25 mouse cellular contexts compared by ENCODE assay signal in the genomic region with DNA sequence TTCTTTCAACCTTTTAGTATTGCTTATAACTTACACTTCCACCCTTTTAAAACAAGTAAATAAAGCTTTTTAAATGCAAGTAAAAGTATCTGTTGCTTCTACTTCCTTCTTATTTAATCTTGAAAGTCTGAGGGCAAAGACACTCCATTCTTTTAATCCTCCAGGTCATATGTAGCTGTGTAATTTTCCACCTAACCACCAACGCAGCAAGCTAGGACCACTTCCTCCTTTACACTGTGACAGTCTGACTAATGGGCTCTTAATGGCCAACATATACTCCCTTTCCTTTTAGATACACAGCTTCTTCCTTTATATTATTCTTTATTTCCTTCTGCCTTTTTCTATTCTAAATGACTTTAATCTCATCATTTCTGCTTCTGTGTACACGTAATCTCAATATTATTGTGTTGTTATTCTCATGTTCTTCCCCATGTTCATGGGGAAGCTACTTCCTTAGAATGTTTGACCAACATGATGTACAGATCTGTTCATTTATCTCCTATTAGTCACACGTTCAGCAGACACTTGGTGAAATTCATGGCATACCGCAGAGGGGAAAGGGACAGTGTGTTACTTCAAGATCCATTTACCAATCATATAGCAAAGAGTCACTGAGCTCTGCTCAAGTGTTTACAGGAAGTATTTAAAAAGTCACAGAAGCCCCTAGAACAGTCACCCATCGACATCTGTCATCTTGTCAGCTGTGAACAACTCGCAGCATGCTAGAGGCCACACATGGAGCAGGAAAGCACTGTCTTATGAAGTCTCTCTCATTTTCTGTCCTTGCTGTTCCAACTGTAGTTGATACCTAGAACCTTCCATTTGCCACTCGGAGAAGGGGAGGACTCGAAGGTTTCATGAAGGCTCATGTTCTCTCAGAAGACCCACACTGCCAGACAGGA.
DNase-seq lines count a peak whose midpoint lies in the region; ATAC-seq and TF ChIP-seq lines count a peak whose summit lies in the region.
"Had no signal": no experiment of that assay in that cellular context is flagged by ENCODE, and none has a peak within 500 bp of the region (broad histone marks: within the 10 kb centered on the region; RNA-seq: fewer than 3 reads in every experiment).

No protein-coding gene starts in this region.

- TF ChIP-seq POLR2A in thymus, adult 2 months (IDR thresholded peaks at IDR 0.05; ENCODE audit: control insufficient read depth, extremely low read depth, insufficient read depth, low read length, poor library complexity) = no peak

- H3K27ac ChIP-seq in lung, postnatal 0 days (ENCODE audit: low read length) = no peak overlapping the region
- H3K27ac ChIP-seq in thymus, adult 2 months (ENCODE audit: control insufficient read depth, insufficient read depth, low read length) = peak overlapping the region; percentile 64; the same call in 1 of the 2 replicates
- H3K27ac ChIP-seq in intestine, postnatal 0 days (ENCODE audit: low read depth, low read length) = no peak overlapping the region
- H3K27ac ChIP-seq: embryonic facial prominence, embryonic 15.5 days; heart, adult 2 months; heart, embryonic 15.5 days; hindbrain, embryonic 14.5 days; midbrain, embryonic 10.5 days; neural tube, embryonic 15.5 days had no signal

- 45% methylated on average over 8 of the region's 8 CpGs for WGBS in lung, postnatal 0 days
- WGBS in thymus, adult 2 months = 56% methylated on average over 8 of the region's 8 CpGs
- WGBS in intestine, postnatal 0 days = 65% methylated on average over 8 of the region's 8 CpGs

- no peak overlapping the region for H3K4me2 ChIP-seq in lung, postnatal 0 days (replicated peaks; ENCODE audit: low read depth, low read length)
- no peak overlapping the region for H3K4me2 ChIP-seq in intestine, postnatal 0 days (replicated peaks; ENCODE audit: low read depth)
- H3K4me2 ChIP-seq: embryonic facial prominence, embryonic 15.5 days; heart, embryonic 15.5 days; hindbrain, embryonic 14.5 days; neural tube, embryonic 15.5 days had no signal

- no peak for TF ChIP-seq CTCF in lung, postnatal 0 days (IDR thresholded peaks at IDR 0.05)
- TF ChIP-seq CTCF in thymus, adult 2 months (IDR thresholded peaks at IDR 0.05; ENCODE audit: borderline replicate concordance, control insufficient read depth, extremely low read depth, insufficient read depth, low read length, poor library complexity) = no peak
- TF ChIP-seq CTCF in intestine, postnatal 0 days (IDR thresholded peaks at IDR 0.05; ENCODE audit: low read depth) = no peak

- no peaks in the 10 kb centered on the region for H3K9me3 ChIP-seq in lung, postnatal 0 days (ENCODE audit: low read length)
- H3K9me3 ChIP-seq in intestine, postnatal 0 days (ENCODE audit: control insufficient read depth) = no peaks in the 10 kb centered on the region
- H3K9me3 ChIP-seq: embryonic facial prominence, embryonic 15.5 days; heart, embryonic 15.5 days; midbrain, embryonic 10.5 days; neural tube, embryonic 15.5 days had no signal

- TF ChIP-seq EP300 in lung, postnatal 0 days (IDR thresholded peaks at IDR 0.05) = no peak

- peak; percentile 16 for DNase-seq in lung, postnatal 25 days (ENCODE audit: low spot score)
- no peak for DNase-seq in lung, postnatal 0 days (ENCODE audit: low spot score)
- DNase-seq in thymus, adult 2 months = peak; percentile 44
- DNase-seq in thymus, postnatal 4 days = peak; percentile 43
- DNase-seq in cerebellum, adult 8-10 months = no peak
- DNase-seq in embryo, embryonic 10.5 days (ENCODE audit: low spot score) = no peak
- DNase-seq: adrenal gland, adult 8-10 months; cerebellum, adult 18-20 months; cerebellum, postnatal 25 days; gastrocnemius, postnatal 25 days; heart, adult 2 months; heart, postnatal 36 days; kidney, adult 8-10 months; kidney, postnatal 10 days; layer of hippocampus, postnatal 36 days; lung, postnatal 4 days had no signal

- H3K27me3 ChIP-seq in lung, postnatal 0 days (replicated peaks; ENCODE audit: insufficient read depth, low read length) = no peaks in the 10 kb centered on the region
- H3K27me3 ChIP-seq in thymus, adult 2 months (ENCODE audit: control insufficient read depth, insufficient read depth, low read length) = no peaks in the 10 kb centered on the region
- no peaks in the 10 kb centered on the region for H3K27me3 ChIP-seq in intestine, postnatal 0 days (replicated peaks; ENCODE audit: control insufficient read depth, insufficient read depth, low read length)
- H3K27me3 ChIP-seq: embryonic facial prominence, embryonic 15.5 days; heart, embryonic 15.5 days; neural tube, embryonic 15.5 days had no signal

- H3K9ac ChIP-seq in lung, postnatal 0 days (replicated peaks; ENCODE audit: low read depth) = no peak overlapping the region
- H3K9ac ChIP-seq in intestine, postnatal 0 days (ENCODE audit: low read depth, low read length) = no peak overlapping the region
- H3K9ac ChIP-seq: embryonic facial prominence, embryonic 15.5 days; heart, embryonic 15.5 days; hindbrain, embryonic 14.5 days; neural tube, embryonic 15.5 days had no signal

- H3K4me1 ChIP-seq in lung, postnatal 0 days (ENCODE audit: insufficient read depth, low read depth, low read length) = no peaks in the 10 kb centered on the region
- H3K4me1 ChIP-seq in thymus, adult 2 months (replicated peaks; ENCODE audit: control insufficient read depth, insufficient read depth, low read length) = peaks cover 14% of the 10 kb centered on the region
- H3K4me1 ChIP-seq in intestine, postnatal 0 days (replicated peaks; ENCODE audit: control insufficient read depth, insufficient read depth, low read length) = no peaks in the 10 kb centered on the region
- H3K4me1 ChIP-seq: embryonic facial prominence, embryonic 15.5 days; heart, embryonic 15.5 days; midbrain, embryonic 10.5 days; neural tube, embryonic 15.5 days had no signal

- H3K4me3 ChIP-seq in lung, postnatal 0 days (ENCODE audit: low read depth, low read length) = no peak overlapping the region
- no peak overlapping the region for H3K4me3 ChIP-seq in thymus, adult 2 months (ENCODE audit: control insufficient read depth, insufficient read depth, low read length)
- H3K4me3 ChIP-seq in intestine, postnatal 0 days (ENCODE audit: low read depth, low read length) = no peak overlapping the region
- H3K4me3 ChIP-seq: embryonic facial prominence, embryonic 15.5 days; heart, adult 2 months; heart, embryonic 15.5 days; midbrain, embryonic 10.5 days; neural tube, embryonic 15.5 days had no signal

- H3K36me3 ChIP-seq in lung, postnatal 0 days (ENCODE audit: insufficient read depth, low read length) = no peaks in the 10 kb centered on the region
- H3K36me3 ChIP-seq in thymus, adult 2 months (ENCODE audit: control insufficient read depth, insufficient read depth, low read length) = no peaks in the 10 kb centered on the region
- no peaks in the 10 kb centered on the region for H3K36me3 ChIP-seq in intestine, postnatal 0 days (ENCODE audit: control insufficient read depth, insufficient read depth)
- H3K36me3 ChIP-seq: embryonic facial prominence, embryonic 15.5 days; heart, embryonic 15.5 days; midbrain, embryonic 10.5 days; neural tube, embryonic 15.5 days had no signal

- ATAC-seq in lung, postnatal 0 days = no peak
- peak; percentile 95 for ATAC-seq in common myeloid progenitor, adult 5-6 weeks (replicated peaks; ENCODE audit: low read depth, poor library complexity, severe bottlenecking)
- ATAC-seq in intestine, postnatal 0 days = no peak
- ATAC-seq: forebrain, embryonic 16.5 days; inflammation-experienced regulatory T-cells, adult 6 months had no signal

Comparison
In these comparisons a context has a peak if more than half of its experiments do, and no peak if none do; other contexts are left out.
1. DNase-seq: peak in lung, postnatal 25 days (single experiment), thymus, adult 2 months (single experiment) and thymus, postnatal 4 days (single experiment); none in lung, postnatal 0 days (single experiment), cerebellum, adult 8-10 months (single experiment) and embryo, embryonic 10.5 days (single experiment).